Mouse (Mus musculus) hindbrain, embryonic 11.5 days (tissue): Measurements from ENCODE around the gene Zscan5b. TPM values are rescaled to one million over a fixed set of nuclear protein-coding genes. Genes with fewer than 3 reads are reported as not detected.
"Not testable (repeated sequence)": the region's sequence is repeated elsewhere in the genome, so short reads cannot be mapped to it uniquely, and the experiment has no call there.

Experiments
- ATAC-seq: fragments of 200-750 bp; cut with Nextera tagmentation; 2 replicates; pipeline ENCODE4 v1.8.0; 2017; ENCODE audit warnings: mild to moderate bottlenecking, moderate TSS enrichment, moderate library complexity; ENCODE audit not compliant: low FRiP score
- DNase-seq: peaks from one replicate; pipeline ENCODE4 v3.0.0-alpha.2; 2015; ENCODE audit warnings: low spot score
- H3K27ac ChIP-seq: fragments of 300-500 bp; sonication (generic); 2 replicates; pipeline ENCODE4 v1.5.1; 2014; ENCODE audit warnings: mild to moderate bottlenecking, low read depth, low read length
- H3K27me3 ChIP-seq: fragments of 300-500 bp; sonication (generic); 2 replicates; pipeline ENCODE4 v1.6.1; 2014; ENCODE audit warnings: mild to moderate bottlenecking, low read length, moderate library complexity, mixed read lengths; ENCODE audit not compliant: control insufficient read depth, insufficient read depth
- H3K36me3 ChIP-seq: fragments of 300-500 bp; sonication (generic); 2 replicates; pipeline ENCODE4 v1.6.1; 2014; ENCODE audit warnings: mild to moderate bottlenecking, low read length, moderate library complexity, mixed read lengths; ENCODE audit not compliant: control insufficient read depth, insufficient read depth
- H3K4me1 ChIP-seq: fragments of 300-500 bp; sonication (generic); replicated peaks from 2 replicates; pipeline ENCODE4 v1.6.1; 2014; ENCODE audit warnings: low read length, mixed read lengths; ENCODE audit not compliant: control insufficient read depth, insufficient read depth
- H3K4me2 ChIP-seq: fragments of 300-500 bp; sonication (generic); replicated peaks from 2 replicates; pipeline ENCODE4 v1.6.1; 2014; ENCODE audit warnings: mild to moderate bottlenecking, low read depth, low read length
- H3K4me3 ChIP-seq: fragments of 300-500 bp; sonication (generic); 2 replicates; pipeline ENCODE4 v1.5.1; 2014; ENCODE audit warnings: low read depth, low read length
- H3K9ac ChIP-seq: fragments of 300-500 bp; sonication (generic); 2 replicates; pipeline ENCODE4 v1.6.1; 2014; ENCODE audit warnings: low read depth, low read length
- H3K9me3 ChIP-seq: fragments of 300-500 bp; sonication (generic); 2 replicates; pipeline ENCODE4 v1.6.1; 2016; ENCODE audit warnings: low read length; ENCODE audit not compliant: control insufficient read depth
- WGBS: fragments of 180-500 bp; shearing (Covaris S2); extraction: QIAGEN DNeasy Blood & Tissue Kit; methylation state at CpG from one replicate; pipeline ENCODE4 v1.1.7; 2014; 5-methylcytosine and 5-hydroxymethylcytosine counted together
- polyA plus RNA-seq: library from polyadenylated mRNA; unstranded; fragments of >200 nt; fragmentation: Nextera tagmentation; extraction: Ambion mirVana; gene quantifications from 2 replicates; pipeline ENCODE4 v1.2.1, GENCODE M21; 2014

Gene Zscan5b
- polyA plus RNA-seq, 1 experiment from 2014 or later, result not detected

DNA sequence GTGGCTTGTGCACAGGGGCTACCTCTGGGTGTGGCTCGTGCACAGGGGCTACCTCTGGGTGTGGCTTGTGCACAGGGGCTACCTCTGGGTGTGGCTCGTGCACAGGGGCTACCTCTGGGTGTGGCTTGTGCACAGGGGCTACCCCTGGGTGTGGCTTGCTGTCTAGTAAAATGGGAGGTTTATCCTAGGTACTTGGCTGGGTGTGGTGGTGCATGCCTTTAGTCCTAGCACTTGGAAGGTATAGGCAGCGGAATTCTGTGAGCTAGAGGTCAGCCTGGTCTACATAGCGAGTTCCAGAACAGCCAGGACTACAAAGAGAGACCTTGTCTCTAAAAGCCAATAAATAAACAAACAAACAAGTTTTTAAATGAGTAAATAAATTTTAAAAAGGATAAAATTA is 7.4 kb upstream of the Zscan5b start:
- H3K27ac ChIP-seq, H3K9me3 ChIP-seq, H3K27me3 ChIP-seq, H3K9ac ChIP-seq, H3K36me3 ChIP-seq, H3K4me1 ChIP-seq, ATAC-seq, H3K4me3 ChIP-seq, DNase-seq, H3K4me2 ChIP-seq: not testable (repeated sequence)
- 77% methylated on average over 3 of the region's 4 CpGs for WGBS

DNA sequence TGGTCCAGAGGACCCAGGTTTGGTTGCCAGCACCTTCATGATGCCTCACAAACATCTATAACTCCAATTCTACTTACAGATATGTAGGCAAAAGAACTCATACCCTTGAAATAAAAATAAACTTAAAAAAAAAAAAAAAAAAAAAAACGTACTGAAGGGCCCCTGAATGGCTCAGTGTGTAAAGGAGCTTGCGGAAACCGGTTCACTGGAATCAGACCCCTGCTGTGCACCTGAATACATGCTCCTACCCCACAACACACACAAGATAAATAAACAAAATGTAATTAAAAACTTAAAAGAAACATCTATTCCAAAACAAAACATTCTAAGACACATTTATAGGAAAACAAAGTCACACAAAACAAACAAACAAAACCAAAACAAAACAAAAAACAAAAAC is 1.9 kb upstream of the Zscan5b start:
- Histone ChIP-seq H3K9me3 (no peaks in the 10 kb centered on the region), H3K9ac (no peak overlapping the region), H3K27me3 (no peaks in the 10 kb centered on the region), H3K4me2 (no peak overlapping the region), H3K36me3 (no peaks in the 10 kb centered on the region), H3K27ac (no peak overlapping the region), H3K4me3 (no peak overlapping the region), H3K4me1 (no peaks in the 10 kb centered on the region)
- 52% methylated on average over 3 of the region's 3 CpGs for WGBS
- no peak for ATAC-seq
- DNase-seq, result no peak

DNA sequence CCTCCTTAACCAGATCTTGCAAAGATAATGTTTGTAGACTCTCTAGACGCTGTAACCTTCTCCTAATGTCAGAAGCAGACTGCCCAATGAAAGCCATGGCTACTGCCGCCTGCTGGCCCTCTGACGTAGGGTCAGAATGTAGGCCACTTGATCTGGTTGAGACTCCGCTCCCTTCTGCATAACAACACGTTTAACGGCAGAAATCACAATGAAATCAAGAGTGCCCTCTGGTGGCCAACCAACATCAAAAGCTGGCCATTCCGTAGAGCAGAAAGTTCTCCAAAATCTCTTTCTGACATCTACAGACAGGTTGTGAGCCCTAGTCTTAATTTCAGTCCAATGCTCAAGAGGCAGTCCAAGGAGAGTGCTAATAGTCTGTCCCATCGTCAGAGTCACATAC is 6.4 kb downstream of the Zscan5b start:
- ATAC-seq, H3K4me1 ChIP-seq, H3K27ac ChIP-seq, H3K27me3 ChIP-seq, H3K4me3 ChIP-seq, H3K9me3 ChIP-seq, H3K9ac ChIP-seq, H3K36me3 ChIP-seq, H3K4me2 ChIP-seq: not testable (repeated sequence)
- 66% methylated on average over 8 of the region's 8 CpGs for WGBS
- DNase-seq, result peak; percentile 11

- H3K4me1 ChIP-seq, result no peaks in the 10 kb centered on the region
- no peak overlapping the region for H3K4me2 ChIP-seq
- 56% methylated on average over 11 of the region's 11 CpGs for WGBS
- no peaks in the 10 kb centered on the region for H3K27me3 ChIP-seq
- H3K9ac ChIP-seq, result no peak overlapping the region
- no peak overlapping the region for H3K27ac ChIP-seq
- no peaks in the 10 kb centered on the region for H3K36me3 ChIP-seq
- no peaks in the 10 kb centered on the region for H3K9me3 ChIP-seq
- DNase-seq (no peak), ATAC-seq (no peak)
- H3K4me3 ChIP-seq, result no peak overlapping the region
Measured at GRCm38 (mm10) chr7:6239787-6240186, 17.7 kb downstream of the Zscan5b start.

DNA sequence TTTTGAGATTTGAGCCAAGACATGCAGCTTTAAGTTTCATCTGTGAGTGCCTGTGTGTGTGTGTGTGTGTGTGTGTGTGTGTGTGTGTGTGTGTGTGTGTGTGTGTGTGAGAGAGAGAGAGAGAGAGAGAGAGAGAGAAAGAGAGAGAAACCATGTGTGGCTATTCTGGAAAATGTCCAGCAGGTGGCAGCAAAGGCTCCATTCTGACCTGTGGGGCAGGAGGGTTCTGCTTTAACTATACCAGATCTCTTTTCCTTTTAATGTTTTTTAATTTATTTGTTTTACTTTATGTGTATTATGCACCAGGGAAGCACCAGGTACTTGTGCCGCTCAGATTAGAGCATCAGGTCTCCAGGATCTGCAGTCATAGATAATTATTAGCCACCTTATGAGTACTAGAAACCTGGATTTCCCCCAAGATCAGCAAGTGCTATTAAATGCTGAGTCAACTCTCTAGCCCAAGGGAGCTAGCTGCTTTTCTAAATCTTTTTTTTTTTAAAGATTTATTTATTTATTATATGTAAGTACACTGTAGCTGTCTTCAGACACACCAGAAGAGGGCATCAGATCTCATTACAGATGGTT is 18.9 kb downstream of the Zscan5b start:
- H3K27me3 ChIP-seq, ATAC-seq, H3K36me3 ChIP-seq, H3K4me2 ChIP-seq, H3K4me1 ChIP-seq, H3K9ac ChIP-seq, H3K9me3 ChIP-seq, H3K27ac ChIP-seq, H3K4me3 ChIP-seq: not testable (repeated sequence)
- 19% methylated on average over 1 of the region's 1 CpGs for WGBS
- peak; percentile 58 for DNase-seq

GRCm38 (mm10) chr7:6244361-6245292 is 22.5 kb downstream of the Zscan5b start:
- WGBS, result 55% methylated on average over 11 of the region's 11 CpGs
- no peak overlapping the region for H3K27ac ChIP-seq
- H3K9ac ChIP-seq, result no peak overlapping the region
- DNase-seq (no peak), ATAC-seq (no peak)
- H3K27me3 ChIP-seq, result no peaks in the 10 kb centered on the region
- no peak overlapping the region for H3K4me3 ChIP-seq
- no peaks in the 10 kb centered on the region for H3K4me1 ChIP-seq
- H3K4me2 ChIP-seq, result no peak overlapping the region
- H3K9me3 ChIP-seq, result no peaks in the 10 kb centered on the region
- H3K36me3 ChIP-seq, result no peaks in the 10 kb centered on the region

DNA sequence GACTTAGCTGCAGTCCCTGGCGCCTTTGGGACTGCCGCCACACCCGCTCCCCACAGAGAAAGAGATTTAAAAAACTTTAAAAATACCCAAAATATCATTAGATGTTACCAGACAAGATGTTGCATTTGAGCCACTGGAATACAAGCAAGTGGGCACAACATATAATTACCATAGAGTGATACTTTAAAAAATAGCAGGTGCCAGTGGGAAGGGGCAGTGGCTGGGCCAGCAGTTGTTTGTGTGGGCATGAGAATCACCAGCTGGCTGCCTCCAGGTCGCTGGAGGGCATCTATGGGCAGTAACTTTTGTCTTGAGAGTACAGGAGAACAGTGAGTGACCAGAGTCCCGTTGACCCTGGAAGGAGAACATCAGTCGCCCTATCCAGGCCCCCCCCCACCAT is 30.3 kb downstream of the Zscan5b start, which contains the start of gene Epp13:
Gene Epp13 (plus strand): TSS at position 301 of the 400 bp plus-strand sequence.
- Histone ChIP-seq H3K9me3 (no peaks in the 10 kb centered on the region), H3K4me2 (no peak within 1 kb of the TSS), H3K9ac (no peak within 1 kb of the TSS), H3K27ac (no peak within 1 kb of the TSS), H3K36me3 (no peaks in the 10 kb centered on the region), H3K4me3 (no peak within 1 kb of the TSS), H3K27me3 (no peaks in the 10 kb centered on the region), H3K4me1 (no peaks in the 10 kb centered on the region)
- ATAC-seq, result no peak
- 91% methylated on average over 6 of the region's 6 CpGs for WGBS
- no peak for DNase-seq

GRCm38 (mm10) chr7:6254451-6254850 is 32.4 kb downstream of the Zscan5b start:
- H3K4me3 ChIP-seq, result no peak overlapping the region
- no peaks in the 10 kb centered on the region for H3K4me1 ChIP-seq
- WGBS, result 95% methylated on average over 5 of the region's 5 CpGs
- DNase-seq (no peak), ATAC-seq (no peak)
- H3K36me3 ChIP-seq, result no peaks in the 10 kb centered on the region
- H3K9me3 ChIP-seq, result no peaks in the 10 kb centered on the region
- H3K9ac ChIP-seq, result no peak overlapping the region
- no peak overlapping the region for H3K4me2 ChIP-seq
- no peaks in the 10 kb centered on the region for H3K27me3 ChIP-seq
- H3K27ac ChIP-seq, result no peak overlapping the region

DNA sequence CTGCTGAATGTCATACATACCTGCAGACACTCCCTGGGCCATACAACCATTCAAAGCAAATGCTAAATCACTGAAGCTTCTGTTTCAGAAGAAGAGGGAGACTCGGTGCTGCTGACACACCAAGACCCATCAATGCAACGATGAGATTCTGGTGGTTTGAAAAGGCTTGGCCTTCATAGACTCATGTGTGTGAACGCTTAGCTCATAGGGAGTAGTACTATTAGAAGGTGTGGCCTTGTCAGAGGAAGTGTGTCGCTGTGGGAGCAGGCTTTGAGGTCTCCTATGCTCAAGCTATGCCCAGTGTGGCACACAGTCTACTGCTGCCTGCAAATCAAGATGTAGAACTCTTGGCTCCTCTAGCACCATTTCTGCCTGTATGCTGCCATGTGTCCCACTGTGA is 35.3 kb downstream of the Zscan5b start:
- no peak overlapping the region for H3K27ac ChIP-seq
- no peaks in the 10 kb centered on the region for H3K9me3 ChIP-seq
- no peak overlapping the region for H3K4me3 ChIP-seq
- DNase-seq (no peak), ATAC-seq (no peak)
- no peaks in the 10 kb centered on the region for H3K27me3 ChIP-seq
- no peaks in the 10 kb centered on the region for H3K36me3 ChIP-seq
- WGBS, result 89% methylated on average over 4 of the region's 4 CpGs
- H3K4me1 ChIP-seq, result no peaks in the 10 kb centered on the region
- H3K4me2 ChIP-seq, result no peak overlapping the region
- H3K9ac ChIP-seq, result no peak overlapping the region
